28 mouse cellular contexts compared by ENCODE assay signal in genomic region chr2:181380251-181380650, GRCm38 (mm10).
"Had no signal": no experiment of that assay in that cellular context is flagged by ENCODE, and none has a peak within 500 bp of the region (broad histone marks: within the 10 kb centered on the region; RNA-seq: fewer than 3 reads in every experiment).

No protein-coding gene starts in this region.

- H3K4me3 ChIP-seq: embryonic facial prominence, embryonic 10.5 days; embryonic facial prominence, embryonic 12.5 days; embryonic facial prominence, embryonic 13.5 days; embryonic facial prominence, embryonic 15.5 days; erythroblast, embryonic 14.5 days; forebrain, embryonic 10.5 days; forebrain, embryonic 12.5 days; forebrain, embryonic 13.5 days; forebrain, embryonic 15.5 days; gastrocnemius, adult 2 months; heart, adult 2 months had no signal

- DNase-seq: cerebellum, adult 2 months; cerebellum, adult 8-10 months; cerebellum, adult 9-10 months; cerebellum, adult 9-11 months; cerebellum, postnatal 10 days; cerebellum, postnatal 14 days; cerebellum, postnatal 25 days; cerebellum, postnatal 36 days; embryo, embryonic 11 days; forebrain, postnatal 0 days; gastrocnemius, adult 2 months; gastrocnemius, postnatal 10 days; gastrocnemius, postnatal 14 days; gastrocnemius, postnatal 25 days; gastrocnemius, postnatal 36 days; heart, adult 18-20 months; heart, adult 2 months had no signal

- H3K4me1 ChIP-seq: embryonic facial prominence, embryonic 10.5 days; embryonic facial prominence, embryonic 12.5 days; embryonic facial prominence, embryonic 13.5 days; embryonic facial prominence, embryonic 15.5 days; forebrain, embryonic 10.5 days; forebrain, embryonic 12.5 days; forebrain, embryonic 13.5 days; forebrain, embryonic 15.5 days had no signal

- H3K27me3 ChIP-seq: embryonic facial prominence, embryonic 12.5 days; embryonic facial prominence, embryonic 13.5 days; embryonic facial prominence, embryonic 15.5 days; forebrain, embryonic 12.5 days; forebrain, embryonic 13.5 days; forebrain, embryonic 15.5 days had no signal

- H3K9ac ChIP-seq: embryonic facial prominence, embryonic 12.5 days; embryonic facial prominence, embryonic 13.5 days; embryonic facial prominence, embryonic 15.5 days; forebrain, embryonic 12.5 days; forebrain, embryonic 13.5 days; forebrain, embryonic 15.5 days; forebrain, postnatal 0 days had no signal

- H3K9me3 ChIP-seq: embryonic facial prominence, embryonic 10.5 days; embryonic facial prominence, embryonic 12.5 days; embryonic facial prominence, embryonic 13.5 days; embryonic facial prominence, embryonic 15.5 days; forebrain, embryonic 10.5 days; forebrain, embryonic 12.5 days; forebrain, embryonic 13.5 days; forebrain, embryonic 15.5 days had no signal

- H3K4me2 ChIP-seq: embryonic facial prominence, embryonic 12.5 days; embryonic facial prominence, embryonic 13.5 days; embryonic facial prominence, embryonic 15.5 days; forebrain, embryonic 12.5 days; forebrain, embryonic 13.5 days; forebrain, embryonic 15.5 days had no signal

- ATAC-seq: forebrain, embryonic 13.5 days; forebrain, embryonic 14.5 days; forebrain, embryonic 15.5 days; forebrain, embryonic 16.5 days; forebrain, postnatal 0 days had no signal

- H3K27ac ChIP-seq: embryonic facial prominence, embryonic 10.5 days; embryonic facial prominence, embryonic 12.5 days; embryonic facial prominence, embryonic 13.5 days; embryonic facial prominence, embryonic 15.5 days; forebrain, embryonic 10.5 days; forebrain, embryonic 12.5 days; forebrain, embryonic 13.5 days; forebrain, embryonic 15.5 days; gastrocnemius, adult 2 months; heart, adult 2 months had no signal
